Mouse (Mus musculus) hindbrain, embryonic 10.5 days (tissue): ENCODE measurements around the gene Wdr82. TPM values are rescaled to one million over a fixed set of nuclear protein-coding genes. Genes with fewer than 3 reads are reported as not detected.
"Not testable (repeated sequence)": the region's sequence is repeated elsewhere in the genome, so short reads cannot be mapped to it uniquely, and the experiment has no call there.

ENCODE experiments used
- DNase-seq: peaks from one replicate; pipeline ENCODE4 v3.0.0-alpha.2; 2017; ENCODE audit warnings: low spot score
- H3K27ac ChIP-seq: fragments of 300-500 bp; sonication (generic); 2 replicates; pipeline ENCODE4 v1.5.1; 2016; ENCODE audit warnings: mild to moderate bottlenecking, moderate library complexity
- H3K27me3 ChIP-seq: fragments of 300-500 bp; sonication (generic); 2 replicates; pipeline ENCODE4 v1.6.1; 2016; ENCODE audit warnings: mild to moderate bottlenecking; ENCODE audit not compliant: poor library complexity, insufficient read depth, severe bottlenecking
- H3K36me3 ChIP-seq: fragments of 300-500 bp; sonication (generic); 2 replicates; pipeline ENCODE4 v1.6.1; 2016; ENCODE audit warnings: mild to moderate bottlenecking, moderate library complexity
- H3K4me1 ChIP-seq: fragments of 300-500 bp; sonication (generic); replicated peaks from 2 replicates; pipeline ENCODE4 v1.6.1; 2016; ENCODE audit warnings: mild to moderate bottlenecking
- H3K4me3 ChIP-seq: fragments of 300-500 bp; sonication (generic); 2 replicates; pipeline ENCODE4 v1.5.1; 2016; ENCODE audit warnings: mild to moderate bottlenecking, moderate library complexity
- H3K9me3 ChIP-seq: fragments of 300-500 bp; sonication (generic); 2 replicates; pipeline ENCODE4 v1.6.1; 2016; ENCODE audit warnings: mild to moderate bottlenecking, moderate library complexity
- WGBS: fragments of 180-500 bp; shearing (Covaris S2); methylation state at CpG from one replicate; pipeline ENCODE4 v1.1.7; 2016; 5-methylcytosine and 5-hydroxymethylcytosine counted together
- polyA plus RNA-seq: library from polyadenylated mRNA; unstranded; fragments of >200 nt; fragmentation: Nextera tagmentation; extraction: Ambion mirVana; gene quantifications from 2 replicates; pipeline ENCODE4 v1.2.1, GENCODE M21; 2016

The Wdr82 gene
- polyA plus RNA-seq, 1 experiment from 2014 or later = 29.9 TPM

DNA sequence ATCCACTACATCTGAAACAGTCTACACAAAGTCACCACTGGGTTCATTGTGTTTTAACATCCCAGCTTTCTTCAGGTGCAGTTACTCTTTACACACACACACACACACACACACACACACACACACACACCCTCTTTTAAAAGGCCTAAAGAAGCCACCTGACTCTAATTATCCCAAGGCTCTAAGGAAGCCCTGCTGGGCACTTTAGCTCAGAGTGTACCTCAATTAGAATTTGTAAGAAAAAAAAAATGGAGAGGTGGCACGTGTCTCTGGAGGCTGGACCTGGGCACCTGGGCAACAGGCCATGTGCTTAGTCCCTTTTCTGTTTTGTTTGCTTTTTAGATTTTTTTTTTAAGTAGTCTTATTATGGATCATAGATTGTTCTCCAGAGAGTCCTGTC lies 3.0 kb upstream of the Wdr82 start:
- H3K4me3 ChIP-seq = no peak overlapping the region
- peaks cover 18% of the 10 kb centered on the region for H3K4me1 ChIP-seq
- WGBS = 35% methylated on average over 1 of the region's 1 CpGs
- no peak for DNase-seq
- no peaks in the 10 kb centered on the region for H3K36me3 ChIP-seq
- no peak overlapping the region for H3K27ac ChIP-seq
- no peaks in the 10 kb centered on the region for H3K27me3 ChIP-seq
- H3K9me3 ChIP-seq = no peaks in the 10 kb centered on the region

DNA sequence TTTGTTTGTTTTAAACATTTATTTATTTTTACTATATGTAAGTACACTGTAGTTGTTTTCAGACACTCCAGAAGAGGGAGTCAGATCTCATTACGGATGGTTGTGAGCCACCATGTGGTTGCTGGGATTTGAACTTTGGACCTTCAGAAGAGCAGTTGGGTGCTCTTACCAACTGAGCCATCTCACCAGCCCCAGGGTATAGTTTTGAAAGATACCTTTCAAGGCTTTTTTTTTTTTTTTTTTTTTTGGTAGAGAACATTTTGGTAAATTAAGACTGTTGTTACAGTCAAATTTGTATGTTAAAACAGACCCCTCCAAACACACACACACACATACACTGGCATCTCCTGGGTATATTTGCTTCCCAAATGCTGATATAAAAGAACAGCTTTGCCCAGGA lies 1.7 kb upstream of the Wdr82 start:
- not testable (repeated sequence) for H3K36me3 ChIP-seq, H3K9me3 ChIP-seq, H3K4me3 ChIP-seq, DNase-seq, H3K27ac ChIP-seq, H3K27me3 ChIP-seq
- WGBS = 73% methylated on average over 1 of the region's 1 CpGs
- H3K4me1 ChIP-seq = peaks cover 31% of the 10 kb centered on the region

DNA sequence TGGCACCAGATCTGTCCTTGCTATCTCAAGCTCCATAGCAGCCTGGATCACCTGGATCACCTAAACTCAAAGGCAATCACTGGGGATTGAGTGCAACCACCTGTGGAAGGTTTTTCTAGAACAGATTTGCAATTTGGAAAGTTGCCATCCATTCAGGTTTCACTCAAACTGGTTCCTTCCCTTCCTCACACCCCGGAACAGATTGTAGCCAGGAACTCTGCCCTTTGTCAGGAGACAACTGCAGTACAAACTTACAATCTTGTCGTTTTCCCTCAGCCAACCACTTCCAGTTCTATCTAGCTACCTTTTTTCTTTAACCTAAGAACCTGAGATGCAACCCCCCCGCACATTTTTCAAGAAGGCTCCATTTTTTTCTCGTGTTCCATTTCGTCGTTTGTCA lies 811 bp upstream of the Wdr82 start:
- 39% methylated on average over 6 of the region's 6 CpGs for WGBS
- Histone ChIP-seq H3K27me3 (no peaks in the 10 kb centered on the region), H3K9me3 (no peaks in the 10 kb centered on the region), H3K36me3 (peaks cover 11% of the 10 kb centered on the region; the same call in 1 of the 2 replicates), H3K4me3 (peak overlapping the region; percentile 83), H3K4me1 (peaks cover 39% of the 10 kb centered on the region), H3K27ac (no peak overlapping the region)
- no peak for DNase-seq

DNA sequence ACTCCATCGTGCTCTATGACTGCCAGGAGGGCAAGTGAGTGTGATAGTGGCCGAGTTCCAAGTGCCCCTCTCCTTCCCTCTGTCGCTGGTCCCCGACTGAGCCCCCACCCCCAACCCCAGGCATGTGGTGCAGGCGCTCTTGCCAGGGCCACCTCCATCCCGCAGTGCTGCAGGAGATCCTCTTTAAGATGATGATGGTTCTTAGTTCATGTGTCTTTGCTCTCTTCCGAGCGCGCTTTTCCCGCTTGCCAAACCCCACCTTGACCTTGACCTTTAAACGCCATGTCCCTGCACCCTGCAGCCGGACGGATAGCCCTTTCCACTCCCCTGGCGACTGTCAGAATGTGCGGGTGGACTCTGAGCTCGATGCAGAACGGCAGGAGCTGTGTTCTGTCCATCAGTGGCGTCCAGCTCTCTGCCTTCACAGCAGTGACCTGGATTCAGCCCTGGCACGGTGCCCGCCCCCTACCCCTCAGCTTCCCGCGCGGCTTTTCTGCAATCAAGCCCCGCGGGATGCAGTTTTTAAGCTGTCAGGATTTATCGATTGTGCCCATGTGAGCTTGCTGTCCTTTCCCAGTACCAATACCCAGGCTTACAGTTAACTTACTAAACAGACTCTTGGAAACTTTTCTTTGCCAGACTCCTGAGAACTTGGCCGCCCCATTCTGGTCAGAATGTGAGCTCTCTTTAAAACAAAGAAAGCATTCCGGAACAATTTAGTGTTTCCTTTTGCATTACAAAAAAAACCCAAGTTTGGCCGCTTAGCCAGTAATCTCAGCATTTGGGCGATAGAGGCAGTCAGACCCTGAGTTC lies 824 bp downstream of the Wdr82 start:
- no peaks in the 10 kb centered on the region for H3K27me3 ChIP-seq
- WGBS = under 1% methylated on average over 30 of the region's 30 CpGs
- DNase-seq = peak; percentile 58

DNA sequence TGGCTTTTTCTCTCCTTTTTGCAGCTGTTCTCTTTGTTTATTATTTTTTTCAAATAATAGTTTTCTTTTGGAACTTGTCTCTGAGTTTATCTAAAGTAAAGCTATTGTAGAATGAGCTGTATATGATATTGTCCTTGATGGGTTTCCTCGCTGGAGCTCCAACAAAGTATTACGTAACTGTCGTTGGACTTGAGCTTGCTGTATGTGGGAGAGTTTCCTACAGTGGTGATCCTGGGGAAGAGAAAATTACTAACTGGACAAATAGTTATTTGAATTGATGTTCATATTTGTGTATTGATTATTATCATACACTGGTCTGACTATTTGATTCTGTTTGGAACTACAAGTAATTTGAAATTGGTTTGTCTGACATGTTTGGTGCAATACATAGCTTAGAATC lies 1.8 kb downstream of the Wdr82 start:
- Histone ChIP-seq H3K4me1 (peaks cover 34% of the 10 kb centered on the region), H3K36me3 (peaks cover 29% of the 10 kb centered on the region), H3K27ac (no peak overlapping the region), H3K27me3 (no peaks in the 10 kb centered on the region), H3K9me3 (no peaks in the 10 kb centered on the region), H3K4me3 (peak overlapping the region; percentile 83)
- no peak for DNase-seq
- WGBS = 69% methylated on average over 3 of the region's 3 CpGs

More for the DNA sequence above, 824 bp downstream of the Wdr82 start:
- Histone ChIP-seq H3K9me3 (no peaks in the 10 kb centered on the region), H3K4me3 (peak overlapping the region; percentile 83), H3K4me1 (peaks cover 34% of the 10 kb centered on the region), H3K27ac (peak overlapping the region; percentile 97), H3K36me3 (peaks cover 19% of the 10 kb centered on the region)

DNA sequence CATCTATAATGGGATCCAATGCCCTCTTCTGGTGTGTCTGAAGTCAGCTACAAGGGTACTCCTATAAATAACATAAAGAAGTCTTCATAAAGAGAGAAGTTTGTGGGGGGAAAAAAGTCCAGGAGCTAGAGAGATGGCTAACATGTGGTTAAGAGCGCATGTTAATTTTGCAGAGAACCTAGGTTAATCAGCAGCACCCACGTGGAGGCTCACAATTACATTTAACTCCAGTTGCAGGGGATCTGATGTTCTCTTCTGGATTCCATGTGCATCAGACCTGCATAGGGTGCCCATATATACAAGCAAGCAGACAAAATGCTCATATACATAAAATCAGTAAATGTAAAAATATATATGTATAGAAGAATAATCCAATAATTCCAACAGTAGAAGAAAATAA lies 2.6 kb downstream of the Wdr82 start:
- peaks cover 37% of the 10 kb centered on the region for H3K36me3 ChIP-seq
- H3K27ac ChIP-seq = no peak overlapping the region
- 84% methylated on average over 2 of the region's 2 CpGs for WGBS
- H3K4me1 ChIP-seq = peaks cover 34% of the 10 kb centered on the region
- DNase-seq = no peak
- no peaks in the 10 kb centered on the region for H3K27me3 ChIP-seq
- H3K9me3 ChIP-seq = no peaks in the 10 kb centered on the region
- H3K4me3 ChIP-seq = peak overlapping the region; percentile 83

DNA sequence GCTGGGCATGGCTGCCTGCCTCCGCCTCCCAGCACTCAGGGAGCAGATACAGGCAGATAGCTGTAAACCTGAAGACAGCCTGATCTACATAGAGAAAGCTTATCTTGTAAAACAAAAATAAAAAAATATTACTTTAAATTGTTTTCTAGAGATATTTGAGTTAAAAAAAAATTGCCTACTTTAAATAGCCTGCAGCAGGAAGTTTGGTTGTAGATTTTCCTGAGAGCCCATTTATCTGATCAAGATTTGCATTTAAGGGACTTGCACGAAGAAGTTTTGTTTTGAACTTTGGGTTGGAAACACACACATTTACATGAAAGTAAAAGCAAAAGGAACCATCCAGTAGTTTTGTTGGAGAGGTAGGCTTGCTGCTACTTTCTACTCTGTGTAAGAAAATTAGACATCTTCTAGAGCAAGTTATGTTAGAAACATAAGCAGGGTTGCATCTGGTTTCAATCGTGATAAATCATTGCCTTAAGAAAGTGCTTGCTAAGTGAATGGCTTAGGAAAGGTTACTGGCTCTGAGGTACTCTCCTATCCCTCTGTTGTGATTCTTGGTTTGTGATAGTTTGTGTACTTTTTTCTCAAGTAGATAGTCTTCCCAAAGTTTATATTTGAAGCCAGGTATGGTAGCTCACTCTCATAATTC lies 4.9 kb downstream of the Wdr82 start:
- no peak for DNase-seq
- Histone ChIP-seq H3K4me1 (peaks cover 26% of the 10 kb centered on the region), H3K27me3 (no peaks in the 10 kb centered on the region), H3K36me3 (peaks cover 60% of the 10 kb centered on the region), H3K9me3 (no peaks in the 10 kb centered on the region), H3K27ac (no peak overlapping the region), H3K4me3 (no peak overlapping the region)
- 89% methylated on average over 3 of the region's 3 CpGs for WGBS

DNA sequence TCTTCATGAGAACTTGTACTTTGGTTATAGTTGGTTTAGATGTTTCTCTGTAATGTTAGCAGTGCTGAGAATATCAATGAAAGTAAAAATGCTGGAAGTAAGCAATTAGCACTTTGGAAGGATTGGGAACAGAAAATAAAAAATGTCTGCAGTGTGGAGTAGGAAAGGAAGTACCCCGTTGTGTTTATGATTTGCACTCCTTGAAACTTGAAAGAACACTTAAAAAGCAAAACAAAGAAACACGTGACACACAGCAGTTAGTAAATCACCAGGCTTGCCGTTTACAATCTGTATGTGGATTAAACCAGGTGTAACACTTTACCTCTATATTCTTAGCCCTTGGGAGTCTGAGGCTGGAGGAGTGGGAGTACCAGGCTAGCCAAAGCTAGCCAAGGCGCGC lies 6.0 kb downstream of the Wdr82 start:
- H3K36me3 ChIP-seq = peaks cover 71% of the 10 kb centered on the region

DNA sequence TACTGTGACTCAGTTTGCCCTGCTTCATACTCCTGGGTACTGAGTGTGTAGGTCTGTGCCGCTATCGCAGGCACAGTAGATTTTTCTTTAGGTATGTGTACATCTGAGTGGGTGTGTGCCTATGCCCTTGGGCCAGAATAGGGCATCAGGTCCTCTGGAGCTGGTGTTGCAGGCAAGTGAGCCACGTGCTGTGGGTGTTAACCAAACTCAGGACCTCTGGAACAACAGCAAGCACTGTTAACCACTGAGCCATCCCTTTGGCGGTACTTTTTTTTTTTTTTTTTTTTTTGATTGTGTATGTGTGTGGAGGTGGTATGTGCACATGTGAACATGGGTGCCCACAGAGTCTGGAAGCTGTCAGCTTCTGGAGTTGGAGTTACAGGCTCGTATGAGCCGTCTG lies 7.1 kb downstream of the Wdr82 start:
- no peaks in the 10 kb centered on the region for H3K27me3 ChIP-seq
- no peak overlapping the region for H3K4me3 ChIP-seq
- DNase-seq = no peak
- WGBS = 91% methylated on average over 6 of the region's 6 CpGs
- no peaks in the 10 kb centered on the region for H3K9me3 ChIP-seq
- H3K4me1 ChIP-seq = peaks cover 19% of the 10 kb centered on the region
- H3K27ac ChIP-seq = no peak overlapping the region
- peaks cover 81% of the 10 kb centered on the region for H3K36me3 ChIP-seq

More for the DNA sequence above, 6.0 kb downstream of the Wdr82 start:
- Histone ChIP-seq H3K27me3 (no peaks in the 10 kb centered on the region), H3K4me1 (peaks cover 26% of the 10 kb centered on the region), H3K9me3 (no peaks in the 10 kb centered on the region), H3K4me3 (no peak overlapping the region), H3K27ac (no peak overlapping the region)
- 89% methylated on average over 5 of the region's 5 CpGs for WGBS
- no peak for DNase-seq

DNA sequence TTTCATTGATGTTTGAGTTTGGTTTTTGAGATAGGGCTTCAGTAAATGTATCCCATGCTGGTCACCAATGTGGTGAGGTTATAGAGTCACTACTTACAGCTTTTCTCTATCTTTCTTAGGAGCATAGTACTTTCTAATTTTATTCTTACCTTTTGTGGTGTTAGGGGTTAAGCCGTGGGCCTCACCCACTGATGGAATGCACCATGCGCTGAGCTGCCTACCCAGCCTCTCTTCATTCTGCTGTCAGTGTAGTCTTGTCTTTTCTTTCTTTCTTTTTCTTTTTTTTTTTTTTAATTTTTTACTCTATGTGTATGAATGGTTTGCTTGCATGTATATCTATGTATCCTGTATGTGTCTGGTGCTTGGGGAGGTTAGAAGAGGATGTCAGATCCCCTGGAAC lies 8.7 kb downstream of the Wdr82 start:
- H3K4me1 ChIP-seq = peaks cover 4% of the 10 kb centered on the region; the same call in 1 of the 2 replicates
- no peak for DNase-seq
- H3K36me3 ChIP-seq = peaks cover 86% of the 10 kb centered on the region
- H3K9me3 ChIP-seq = no peaks in the 10 kb centered on the region
- WGBS = 93% methylated on average over 2 of the region's 2 CpGs
- H3K27ac ChIP-seq = no peak overlapping the region
- H3K27me3 ChIP-seq = no peaks in the 10 kb centered on the region
- no peak overlapping the region for H3K4me3 ChIP-seq

DNA sequence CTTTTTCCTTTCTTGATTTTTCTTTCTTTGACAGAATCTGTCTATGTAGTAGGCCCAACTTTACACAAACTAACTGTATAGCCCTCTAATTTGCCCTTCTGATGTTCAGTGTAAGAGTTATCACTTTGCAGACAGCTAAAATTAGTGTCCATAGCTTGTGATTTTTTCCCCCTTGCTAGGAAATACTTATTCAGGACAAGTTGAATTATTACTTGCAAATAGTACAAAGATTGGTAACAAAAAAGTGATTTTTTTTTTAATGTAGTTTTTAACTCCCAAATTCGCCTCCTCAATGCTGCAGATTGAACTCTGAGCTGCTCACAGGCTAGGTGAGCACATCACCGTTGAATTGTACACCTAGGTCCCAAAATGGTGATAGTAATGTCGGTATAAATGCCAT lies 9.2 kb downstream of the Wdr82 start:
- DNase-seq = no peak
- Histone ChIP-seq H3K9me3 (no peaks in the 10 kb centered on the region), H3K27ac (no peak overlapping the region), H3K27me3 (no peaks in the 10 kb centered on the region), H3K4me3 (no peak overlapping the region), H3K36me3 (peaks cover 92% of the 10 kb centered on the region), H3K4me1 (no peaks in the 10 kb centered on the region)
- WGBS = 94% methylated on average over 3 of the region's 3 CpGs

DNA sequence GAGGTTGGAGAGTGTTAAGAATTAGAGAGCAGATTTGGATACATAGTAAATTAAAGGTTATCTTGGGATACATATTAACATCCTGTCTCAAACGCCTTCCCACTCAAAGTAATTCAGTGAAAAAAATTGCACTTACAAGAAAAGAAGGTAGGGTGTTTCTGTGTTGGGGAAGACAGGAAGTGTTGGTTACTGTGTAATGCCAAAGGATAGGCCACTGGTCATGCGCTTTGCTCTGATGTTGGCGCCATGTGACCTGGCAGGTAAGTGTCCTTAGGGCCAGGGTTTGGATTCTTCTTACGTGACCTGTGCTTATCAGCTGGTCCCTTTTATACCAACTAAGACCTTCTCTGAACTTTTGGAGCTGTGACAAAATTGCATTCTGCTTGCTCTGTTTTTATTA lies 11.4 kb downstream of the Wdr82 start:
- H3K9me3 ChIP-seq = no peaks in the 10 kb centered on the region
- 97% methylated on average over 4 of the region's 4 CpGs for WGBS
- no peak overlapping the region for H3K27ac ChIP-seq
- no peaks in the 10 kb centered on the region for H3K27me3 ChIP-seq
- peaks cover 100% of the 10 kb centered on the region for H3K36me3 ChIP-seq
- H3K4me1 ChIP-seq = no peaks in the 10 kb centered on the region
- H3K4me3 ChIP-seq = no peak overlapping the region
- no peak for DNase-seq

DNA sequence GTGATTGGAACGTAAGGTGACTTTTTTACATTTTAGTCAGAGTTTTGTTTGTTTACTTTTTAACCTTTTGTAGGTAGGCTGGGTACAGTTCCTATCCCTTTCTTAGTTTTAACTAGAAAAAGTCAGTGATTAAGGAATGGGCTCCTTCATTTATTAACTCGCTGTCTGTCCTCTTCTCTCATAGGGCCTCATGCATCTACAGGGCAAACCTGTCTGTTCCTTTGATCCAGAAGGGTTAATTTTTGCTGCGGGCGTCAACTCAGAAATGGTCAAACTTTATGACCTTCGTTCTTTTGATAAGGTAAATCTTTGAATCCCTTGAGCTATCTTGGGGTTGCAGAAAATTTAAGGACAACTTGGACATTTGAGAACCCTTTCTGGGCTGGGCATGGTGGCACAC lies 13.3 kb downstream of the Wdr82 start:
- Histone ChIP-seq H3K9me3 (no peaks in the 10 kb centered on the region), H3K27me3 (no peaks in the 10 kb centered on the region), H3K4me3 (no peak overlapping the region), H3K27ac (no peak overlapping the region), H3K36me3 (peaks cover 100% of the 10 kb centered on the region), H3K4me1 (no peaks in the 10 kb centered on the region)
- DNase-seq = no peak
- WGBS = 94% methylated on average over 5 of the region's 5 CpGs
